Mouse (Mus musculus) stomach, embryonic 15.5 days (tissue): ENCODE measurements around the gene Bco1. TPM values are rescaled to one million over a fixed set of nuclear protein-coding genes. Genes with fewer than 3 reads are reported as not detected.
A peak's percentile ranks its signal among the peaks of the same experiment; 100 is the strongest.

Experiments
- ATAC-seq: fragments of 200-750 bp; cut with Nextera tagmentation; 2 replicates; pipeline ENCODE4 v1.8.0; 2017; ENCODE audit warnings: low read depth, moderate number of reproducible peaks, moderate TSS enrichment; ENCODE audit not compliant: insufficient read depth, low FRiP score
- H3K27ac ChIP-seq: fragments of 300-500 bp; sonication (generic); 2 replicates; pipeline ENCODE4 v1.5.1; 2015; ENCODE audit warnings: mild to moderate bottlenecking, inconsistent platforms
- H3K27me3 ChIP-seq: fragments of 300-500 bp; sonication (generic); replicated peaks from 2 replicates; pipeline ENCODE4 v1.6.1; 2015; ENCODE audit warnings: inconsistent platforms
- H3K36me3 ChIP-seq: fragments of 300-500 bp; sonication (generic); 2 replicates; pipeline ENCODE4 v1.6.1; 2015; ENCODE audit warnings: inconsistent platforms
- H3K4me1 ChIP-seq: fragments of 300-500 bp; sonication (generic); 2 replicates; pipeline ENCODE4 v1.6.1; 2015; ENCODE audit warnings: inconsistent platforms
- H3K4me2 ChIP-seq: fragments of 300-500 bp; sonication (generic); 2 replicates; pipeline ENCODE4 v1.6.1; 2015; ENCODE audit warnings: mild to moderate bottlenecking, inconsistent platforms
- H3K4me3 ChIP-seq: fragments of 300-500 bp; sonication (generic); replicated peaks from 2 replicates; pipeline ENCODE4 v1.5.1; 2015; ENCODE audit warnings: inconsistent platforms
- H3K9ac ChIP-seq: fragments of 300-500 bp; sonication (generic); 2 replicates; pipeline ENCODE4 v1.6.1; 2015; ENCODE audit warnings: inconsistent platforms
- H3K9me3 ChIP-seq: fragments of 300-500 bp; sonication (generic); 2 replicates; pipeline ENCODE4 v1.6.1; 2016; ENCODE audit warnings: inconsistent platforms
- WGBS: fragments of 180-500 bp; shearing (Covaris S2); methylation state at CpG from one replicate; pipeline ENCODE4 v1.1.7; 2015; 5-methylcytosine and 5-hydroxymethylcytosine counted together
- polyA plus RNA-seq: library from polyadenylated mRNA; unstranded; fragments of >200 nt; fragmentation: Nextera tagmentation; extraction: Ambion mirVana; gene quantifications from 2 replicates; pipeline ENCODE4 v1.2.1, GENCODE M21; 2015

Gene Bco1
- polyA plus RNA-seq, 1 experiment from 2014 or later, result 1.2 TPM

- Histone ChIP-seq H3K9ac (peak overlapping the region; percentile 60), H3K36me3 (no peaks in the 10 kb centered on the region), H3K4me1 (peaks cover 24% of the 10 kb centered on the region; the same call in 1 of the 2 replicates), H3K9me3 (no peaks in the 10 kb centered on the region), H3K27me3 (no peaks in the 10 kb centered on the region), H3K4me2 (peak overlapping the region; percentile 77), H3K4me3 (peak overlapping the region; percentile 98), H3K27ac (peak overlapping the region; percentile 86)
- WGBS, result 9% methylated on average over 33 of the region's 33 CpGs
- 0 out of 2 replicates have a peak, but pooled peaks have one; percentile 8 for ATAC-seq
Measured at GRCm38 (mm10) chr8:117156866-117157768, 61.5 kb downstream of the Bco1 start.

- 0% methylated on average over 38 of the region's 45 CpGs for WGBS
- peak overlapping the region; percentile 86 for H3K27ac ChIP-seq
- H3K4me3 ChIP-seq, result peak overlapping the region; percentile 98
- no peaks in the 10 kb centered on the region for H3K36me3 ChIP-seq
- H3K4me1 ChIP-seq, result peaks cover 24% of the 10 kb centered on the region; the same call in 1 of the 2 replicates
- no peaks in the 10 kb centered on the region for H3K9me3 ChIP-seq
- H3K27me3 ChIP-seq, result no peaks in the 10 kb centered on the region
- ATAC-seq, result peak; percentile 96
- H3K4me2 ChIP-seq, result peak overlapping the region; percentile 85
- H3K9ac ChIP-seq, result peak overlapping the region; percentile 96
Measured at GRCm38 (mm10) chr8:117157769-117158091, 62.1 kb downstream of the Bco1 start.

GRCm38 (mm10) chr8:117158135-117158761 is 62.6 kb downstream of the Bco1 start, which contains the start of gene Gan:
Gene Gan (plus strand): TSS chr8:117158135.
- Histone ChIP-seq H3K9me3 (no peaks in the 10 kb centered on the region), H3K27ac (peak within 1 kb of the TSS; percentile 86), H3K36me3 (no peaks in the 10 kb centered on the region), H3K4me3 (peak within 1 kb of the TSS; percentile 98), H3K4me2 (peak within 1 kb of the TSS; percentile 85), H3K27me3 (no peaks in the 10 kb centered on the region), H3K4me1 (peaks cover 24% of the 10 kb centered on the region; the same call in 1 of the 2 replicates), H3K9ac (peak within 1 kb of the TSS; percentile 96)
- peak; percentile 65 for ATAC-seq
- under 1% methylated on average over 52 of the region's 65 CpGs for WGBS

- Histone ChIP-seq H3K27me3 (no peaks in the 10 kb centered on the region), H3K36me3 (no peaks in the 10 kb centered on the region), H3K9me3 (no peaks in the 10 kb centered on the region), H3K4me2 (peak overlapping the region; percentile 85), H3K9ac (no peak overlapping the region), H3K4me3 (peak overlapping the region; percentile 98), H3K4me1 (peaks cover 24% of the 10 kb centered on the region; the same call in 1 of the 2 replicates), H3K27ac (no peak overlapping the region)
- no peak for ATAC-seq
- 54% methylated on average over 5 of the region's 5 CpGs for WGBS
Measured at GRCm38 (mm10) chr8:117159031-117159430, 63.4 kb downstream of the Bco1 start.

GRCm38 (mm10) chr8:117164912-117165311 is 69.3 kb downstream of the Bco1 start:
- Histone ChIP-seq H3K9ac (no peak overlapping the region), H3K27ac (no peak overlapping the region), H3K36me3 (no peaks in the 10 kb centered on the region), H3K4me1 (peaks cover under 1% of the 10 kb centered on the region), H3K27me3 (no peaks in the 10 kb centered on the region), H3K9me3 (no peaks in the 10 kb centered on the region), H3K4me2 (no peak overlapping the region), H3K4me3 (no peak overlapping the region)
- no peak for ATAC-seq
- WGBS, result 83% methylated on average over 4 of the region's 4 CpGs

GRCm38 (mm10) chr8:117165542-117165941 is 69.9 kb downstream of the Bco1 start:
- no peak for ATAC-seq
- no peak overlapping the region for H3K9ac ChIP-seq
- H3K27me3 ChIP-seq, result no peaks in the 10 kb centered on the region
- H3K4me2 ChIP-seq, result no peak overlapping the region
- no peak overlapping the region for H3K4me3 ChIP-seq
- WGBS, result 86% methylated on average over 4 of the region's 4 CpGs
- no peaks in the 10 kb centered on the region for H3K9me3 ChIP-seq
- no peaks in the 10 kb centered on the region; the same call in 1 of the 2 replicates for H3K4me1 ChIP-seq
- H3K36me3 ChIP-seq, result no peaks in the 10 kb centered on the region
- no peak overlapping the region for H3K27ac ChIP-seq

GRCm38 (mm10) chr8:117166515-117166914 is 70.9 kb downstream of the Bco1 start:
- no peaks in the 10 kb centered on the region for H3K9me3 ChIP-seq
- WGBS, result 87% methylated on average over 2 of the region's 2 CpGs
- no peak for ATAC-seq
- H3K36me3 ChIP-seq, result no peaks in the 10 kb centered on the region
- no peak overlapping the region for H3K9ac ChIP-seq
- H3K4me2 ChIP-seq, result no peak overlapping the region
- H3K27me3 ChIP-seq, result no peaks in the 10 kb centered on the region
- no peak overlapping the region for H3K4me3 ChIP-seq
- H3K4me1 ChIP-seq, result no peaks in the 10 kb centered on the region; the same call in 1 of the 2 replicates
- no peak overlapping the region for H3K27ac ChIP-seq

GRCm38 (mm10) chr8:117167243-117167883 is 71.7 kb downstream of the Bco1 start:
- H3K27ac ChIP-seq, result no peak overlapping the region

GRCm38 (mm10) chr8:117168378-117168777 is 72.7 kb downstream of the Bco1 start:
- ATAC-seq, result peak; percentile 12; the same call in 1 of the 2 replicates
- Histone ChIP-seq H3K36me3 (no peaks in the 10 kb centered on the region), H3K9me3 (no peaks in the 10 kb centered on the region), H3K4me3 (no peak overlapping the region), H3K9ac (no peak overlapping the region), H3K4me2 (no peak overlapping the region), H3K4me1 (peaks cover 9% of the 10 kb centered on the region), H3K27me3 (no peaks in the 10 kb centered on the region), H3K27ac (no peak overlapping the region)
- WGBS, result 76% methylated on average over 9 of the region's 9 CpGs

More at GRCm38 (mm10) chr8:117167243-117167883, 71.7 kb downstream of the Bco1 start:
- ATAC-seq, result 0 out of 2 replicates have a peak, but pooled peaks have one; percentile 40
- Histone ChIP-seq H3K9ac (no peak overlapping the region), H3K4me1 (peaks cover 5% of the 10 kb centered on the region; the same call in 1 of the 2 replicates), H3K9me3 (no peaks in the 10 kb centered on the region), H3K27me3 (no peaks in the 10 kb centered on the region), H3K36me3 (no peaks in the 10 kb centered on the region), H3K4me2 (no peak overlapping the region), H3K4me3 (no peak overlapping the region)
- 67% methylated on average over 8 of the region's 8 CpGs for WGBS

- no peak overlapping the region for H3K4me2 ChIP-seq
- ATAC-seq, result no peak
- H3K4me1 ChIP-seq, result peaks cover 9% of the 10 kb centered on the region
- WGBS, result 81% methylated on average over 3 of the region's 3 CpGs
- no peaks in the 10 kb centered on the region for H3K27me3 ChIP-seq
- no peak overlapping the region for H3K4me3 ChIP-seq
- no peaks in the 10 kb centered on the region for H3K36me3 ChIP-seq
- H3K9ac ChIP-seq, result no peak overlapping the region
- no peaks in the 10 kb centered on the region for H3K9me3 ChIP-seq
- H3K27ac ChIP-seq, result no peak overlapping the region
Measured at GRCm38 (mm10) chr8:117171826-117172225, 76.2 kb downstream of the Bco1 start.

GRCm38 (mm10) chr8:117172904-117173303 is 77.2 kb downstream of the Bco1 start:
- ATAC-seq, result 0 out of 2 replicates have a peak, but pooled peaks have one; percentile 51
- no peak overlapping the region for H3K9ac ChIP-seq
- no peaks in the 10 kb centered on the region for H3K36me3 ChIP-seq
- no peaks in the 10 kb centered on the region for H3K27me3 ChIP-seq
- no peak overlapping the region for H3K4me2 ChIP-seq
- H3K9me3 ChIP-seq, result no peaks in the 10 kb centered on the region
- peaks cover 9% of the 10 kb centered on the region for H3K4me1 ChIP-seq
- 31% methylated on average over 7 of the region's 7 CpGs for WGBS
- no peak overlapping the region for H3K4me3 ChIP-seq
- no peak overlapping the region for H3K27ac ChIP-seq
